Mouse (Mus musculus) embryo, embryonic 9.5 days (tissue): Measurements from ENCODE around the gene Sval2.

ENCODE experiments used
- DNase-seq: peaks from one replicate; pipeline ENCODE4 v3.0.0-alpha.2; 2017; ENCODE audit errors: extremely low spot score

The Sval2 gene

DNA sequence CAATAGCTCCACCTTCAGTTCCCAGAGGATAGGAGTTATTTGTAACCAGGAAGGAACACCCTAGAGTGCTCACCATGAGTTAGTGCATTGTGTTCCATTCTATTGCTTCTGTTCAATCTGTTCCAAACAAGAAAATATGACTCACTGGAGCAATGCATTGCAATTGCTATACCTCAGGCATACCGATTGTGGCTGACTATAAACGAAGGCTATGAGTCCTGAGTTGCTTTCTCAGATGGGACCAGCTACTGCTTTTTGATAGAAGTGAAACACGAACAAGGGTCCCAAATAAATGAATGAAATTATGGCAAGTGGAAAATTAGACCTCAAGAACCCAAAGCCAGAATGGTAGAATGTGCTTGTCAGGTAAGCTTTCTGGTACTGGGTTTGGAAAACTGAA, at the start of gene Sval2:
Gene Sval2 (plus strand): TSS at position 301 of the 400 bp plus-strand sequence.
- DNase-seq, result no peak

DNA sequence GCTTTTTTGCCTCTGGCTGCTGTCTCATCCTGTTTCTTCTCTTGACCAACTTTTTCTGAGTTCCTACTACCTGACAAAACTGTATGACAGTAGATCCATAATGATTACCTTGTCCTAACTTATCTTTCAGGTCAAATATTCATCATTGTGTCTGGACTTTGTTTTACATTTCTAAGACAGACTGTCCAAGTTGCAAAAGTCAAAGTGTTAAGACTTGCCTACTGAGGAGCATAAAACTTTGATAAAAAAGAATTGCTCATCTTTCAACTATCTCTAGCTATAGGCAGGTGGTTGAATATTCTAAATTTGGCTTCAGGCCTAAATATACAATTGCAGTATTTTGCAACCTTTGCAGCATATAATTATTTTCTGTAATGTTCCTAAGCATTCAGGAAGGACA, 28.7 kb upstream of the Sval2 start:
- no peak for DNase-seq

DNA sequence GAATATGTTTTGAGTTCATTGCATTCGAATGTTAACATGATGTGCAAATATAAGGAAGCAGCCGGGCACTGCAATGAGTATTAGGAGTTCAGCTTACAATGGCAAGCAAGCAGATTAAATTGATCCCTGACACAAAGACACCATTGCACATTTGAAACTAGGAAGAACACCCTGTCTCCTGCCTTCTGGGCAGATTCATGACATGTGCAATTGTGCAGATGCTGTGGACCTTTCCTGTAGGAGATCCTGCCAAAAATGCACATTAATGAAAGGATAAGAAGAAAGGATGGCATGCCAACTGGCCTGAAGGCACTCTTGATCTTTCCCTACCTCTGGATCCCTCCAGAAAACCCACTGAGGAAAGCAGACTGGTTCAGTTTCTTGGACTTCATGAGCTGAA, 23.3 kb upstream of the Sval2 start:
- no peak for DNase-seq

DNA sequence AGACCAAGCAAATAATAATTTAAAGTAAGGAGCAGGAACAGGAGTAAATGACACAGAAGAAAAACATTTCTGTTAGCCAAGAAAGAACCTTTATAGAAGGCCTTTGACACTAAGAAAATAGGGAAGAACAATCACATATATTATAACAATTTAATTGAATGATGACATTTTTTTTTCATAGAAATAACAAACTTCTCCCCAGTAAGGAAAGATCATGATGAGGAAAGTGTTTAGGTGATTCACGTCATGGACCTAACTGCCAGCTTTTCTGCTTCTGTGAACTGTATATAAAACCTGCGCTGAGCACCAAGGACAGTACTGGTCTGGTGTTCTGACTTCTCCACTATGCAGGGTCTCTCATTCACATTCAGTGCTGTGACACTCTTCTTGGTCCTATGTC, 5.6 kb upstream of the Sval2 start, which contains the start of gene Pip:
Gene Pip (plus strand): TSS at position 301 of the 400 bp plus-strand sequence.
- no peak for DNase-seq

DNA sequence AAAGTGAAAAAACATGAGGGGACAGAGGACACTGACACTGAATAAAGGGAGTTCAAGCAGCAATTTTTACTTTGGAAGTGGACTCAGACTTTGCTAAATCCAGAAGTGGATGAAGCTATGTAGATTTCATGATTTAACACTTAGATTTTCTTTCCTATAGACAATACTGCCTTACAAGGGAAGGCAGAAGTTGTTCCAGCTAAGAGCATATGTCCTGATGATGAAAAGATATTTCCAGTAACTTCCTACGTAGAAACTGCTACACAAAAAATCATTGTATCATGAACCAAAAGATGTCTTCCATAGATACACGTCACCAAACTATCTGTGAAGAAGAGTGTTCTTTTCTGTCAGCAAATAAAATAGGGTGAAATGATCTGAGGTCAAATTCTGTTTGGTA, 11.2 kb downstream of the Sval2 start:
- no peak for DNase-seq

DNA sequence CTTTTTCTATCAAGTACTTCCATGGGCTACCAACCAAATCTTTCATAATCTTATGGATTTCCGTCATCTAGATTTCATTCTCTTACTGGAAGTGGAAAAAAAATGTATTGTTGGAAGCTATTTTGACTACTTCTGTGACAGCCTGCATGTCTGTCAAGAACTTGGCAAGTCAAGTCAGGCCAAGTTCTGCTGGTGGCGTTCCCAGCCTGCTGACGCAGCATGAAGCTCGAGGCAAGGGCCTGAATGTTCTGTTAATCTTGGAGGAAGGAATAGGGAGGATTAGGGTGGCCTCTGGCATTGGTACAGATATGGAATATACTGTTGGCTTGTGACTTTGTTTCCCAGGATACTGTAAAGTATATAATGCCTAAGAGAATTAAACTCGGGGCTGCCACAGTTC, 58.8 kb downstream of the Sval2 start:
- no peak for DNase-seq
